Mouse (Mus musculus) olfactory bulb, adult 2 months (tissue): ENCODE results near the gene Sln.

ENCODE experiments used
- CTCF ChIP-seq: fragments of 200-500 bp; IDR thresholded peaks from 2 replicates; pipeline ENCODE4 v1.5.1; 2012; ENCODE audit warnings: low read depth, mild to moderate bottlenecking, low read length, moderate library complexity; ENCODE audit not compliant: insufficient read depth
- POLR2A ChIP-seq: fragments of 200-500 bp; IDR thresholded peaks from 2 replicates; pipeline ENCODE4 v1.6.1; 2012; ENCODE audit warnings: mild to moderate bottlenecking, low read depth, low read length, moderate library complexity; ENCODE audit not compliant: insufficient read depth

- no peak for TF ChIP-seq CTCF
- TF ChIP-seq POLR2A: no peak
Measured at GRCm38 (mm10) chr9:53873239-53873638, 23.3 kb downstream of the Sln start.
